Mouse (Mus musculus): Measurements from ENCODE around the gene Miox.

The Miox gene

DNA sequence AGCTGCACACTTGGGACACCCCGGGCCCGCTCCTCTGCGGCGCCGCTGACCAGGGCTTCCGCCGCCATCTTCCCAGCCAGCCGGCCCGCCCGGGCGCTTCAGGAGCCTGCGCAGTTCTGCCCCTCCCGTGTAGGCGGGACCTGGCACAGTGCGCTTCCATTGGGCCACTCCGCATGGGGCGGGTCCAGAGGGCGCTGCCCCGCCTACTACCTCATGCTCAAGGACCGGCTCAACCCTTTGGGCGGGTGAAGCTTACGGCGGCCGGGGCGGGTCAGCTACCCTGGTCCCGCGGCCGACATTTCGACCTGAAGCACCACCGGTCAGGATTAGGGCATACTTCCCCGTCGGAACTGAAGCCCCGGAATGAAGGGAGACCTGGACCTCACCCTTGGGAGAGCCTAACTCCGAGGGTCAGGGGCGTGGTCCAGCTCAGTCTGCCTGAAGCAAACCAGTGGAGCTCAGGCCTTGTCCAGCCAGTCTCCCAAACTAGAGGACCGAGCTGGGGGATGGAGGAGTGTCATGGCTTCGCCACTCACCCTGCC lies 18.9 kb upstream of the Miox start, which contains the start of gene Sbf1:
TSS of gene Sbf1 (minus strand) at position 122 of the 542 bp plus-strand sequence.
- in situ Hi-C loops (cut with MboI, MseI) = no loop called here

GRCm38 (mm10) chr15:89316146-89316545 lies 18.1 kb upstream of the Miox start:
- in situ Hi-C loops (cut with MboI, MseI) = no loop called here

- in situ Hi-C loops (cut with MboI, MseI) = loop anchor here in 1 of 2 experiments (10.0 kb wide), 1 partner anchor 886 kb away; no protein-coding TSS in a partner anchor
Observed at GRCm38 (mm10) chr15:89321264-89321663, 12.9 kb upstream of the Miox start.

DNA sequence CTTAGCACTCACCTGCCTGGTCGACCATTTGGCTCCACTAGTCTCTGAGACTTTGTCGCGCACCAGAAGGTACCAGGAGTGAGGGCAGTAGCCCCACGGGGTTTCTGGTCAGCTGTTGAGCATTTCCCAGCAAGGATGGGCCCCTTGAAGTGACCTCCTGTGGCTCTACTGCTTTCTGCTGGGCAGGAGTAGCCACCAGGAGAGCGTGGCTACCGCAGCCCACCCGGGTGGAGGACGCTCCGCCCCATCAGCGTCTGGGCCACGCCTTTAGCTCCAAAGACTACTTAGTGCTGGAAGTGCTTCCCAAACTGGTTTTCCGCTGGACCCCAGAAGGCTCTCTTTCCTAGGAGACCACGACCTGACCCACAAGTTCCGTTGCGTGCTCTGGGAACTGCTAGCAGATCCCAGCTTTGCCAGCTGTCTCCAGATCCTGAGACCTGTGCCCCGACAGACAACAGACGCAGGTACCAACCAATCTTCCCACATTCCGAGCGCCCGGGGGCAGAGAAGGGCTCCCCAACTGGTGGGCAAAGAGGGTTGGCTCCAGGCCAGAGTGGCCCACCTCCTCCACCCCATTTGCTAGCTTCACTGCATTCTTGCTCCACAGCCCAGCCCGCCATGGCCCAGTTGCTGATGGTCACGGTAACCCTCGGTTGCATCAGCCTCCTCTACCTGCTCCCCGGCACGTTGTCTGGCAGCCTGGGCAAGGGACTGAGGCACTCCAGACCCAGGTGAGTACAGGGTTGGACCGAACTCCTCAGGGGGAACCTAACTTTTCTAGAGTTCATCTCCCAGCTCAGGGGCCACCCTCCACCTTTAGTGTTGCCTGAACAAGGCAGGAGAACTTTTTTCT lies 11.3 kb upstream of the Miox start, which contains the start of gene Adm2:
TSS of gene Adm2 (plus strand) at position 51 of the 853 bp plus-strand sequence.
- in situ Hi-C loops (cut with MboI, MseI) = loop anchor here in 1 of 2 experiments (10.0 kb wide), 1 partner anchor 888 kb away; no protein-coding TSS in a partner anchor

DNA sequence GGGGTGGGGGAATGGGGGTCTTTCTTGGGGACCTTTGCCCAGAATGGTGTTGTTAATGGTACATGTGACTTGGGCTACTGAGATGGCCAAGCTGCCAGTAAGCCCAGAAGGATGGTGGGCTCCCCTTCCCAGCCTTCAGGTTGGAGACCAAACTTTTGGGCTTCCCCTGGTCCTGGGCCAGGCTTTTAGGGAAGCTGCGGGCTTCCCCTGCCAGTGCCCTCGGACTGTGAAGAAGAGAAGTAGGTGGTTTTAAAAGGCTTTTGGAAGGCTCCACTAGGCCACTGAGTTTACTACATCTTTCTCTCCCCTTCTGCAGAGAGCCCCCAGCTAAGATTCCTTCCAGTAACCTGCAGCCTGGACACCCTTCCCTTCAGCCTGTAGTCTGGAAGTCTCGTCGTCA lies 10.5 kb upstream of the Miox start:
- in situ Hi-C loops (cut with MboI, MseI) = loop anchor here in 1 of 2 experiments (10.0 kb wide), 1 partner anchor 889 kb away; no protein-coding TSS in a partner anchor

- in situ Hi-C loops (cut with MboI, MseI) = loop anchor here in 1 of 2 experiments (10.0 kb wide), 1 partner anchor 892 kb away; no protein-coding TSS in a partner anchor
Observed at GRCm38 (mm10) chr15:89326441-89326840, 7.8 kb upstream of the Miox start.

DNA sequence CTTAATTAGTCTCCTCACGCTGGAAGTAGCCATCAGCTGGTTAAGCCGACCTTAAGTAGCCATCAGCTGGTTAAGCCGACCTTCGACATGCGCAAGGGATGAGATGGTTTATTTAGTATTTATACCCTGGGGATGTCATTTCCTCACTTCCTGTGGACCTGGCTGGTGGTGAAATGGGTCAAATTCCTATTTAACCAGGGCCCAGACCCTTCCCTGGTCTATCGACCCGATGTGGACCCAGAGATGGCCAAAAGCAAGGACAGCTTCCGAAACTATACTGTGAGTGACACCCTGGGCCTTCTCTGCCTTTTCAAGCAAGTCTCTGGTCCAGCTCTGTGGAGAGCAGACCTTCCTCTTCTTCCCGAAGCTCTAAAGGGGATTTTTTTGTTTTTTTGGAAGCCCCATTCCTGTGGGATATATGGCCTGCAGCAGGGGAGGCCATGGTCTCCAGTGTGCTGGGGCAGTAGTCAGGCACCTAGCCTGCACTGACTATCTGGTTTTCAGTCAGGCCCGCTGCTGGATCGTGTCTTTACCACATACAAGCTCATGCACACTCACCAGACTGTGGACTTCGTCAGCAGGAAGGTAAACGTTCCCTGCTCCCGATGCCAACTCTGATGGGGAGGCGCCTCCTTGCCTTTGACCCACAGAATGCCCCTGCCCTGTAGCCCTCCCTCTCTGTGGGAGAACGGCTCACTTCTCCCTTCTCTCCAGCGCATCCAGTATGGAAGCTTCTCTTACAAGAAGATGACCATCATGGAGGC lies 758 bp downstream of the Miox start:
- in situ Hi-C loops (cut with MboI, MseI) = no loop called here

GRCm38 (mm10) chr15:89336422-89336821 lies 2.2 kb downstream of the Miox start:
- in situ Hi-C loops (cut with MboI, MseI) = no loop called here

GRCm38 (mm10) chr15:89339696-89340095 lies 5.5 kb downstream of the Miox start:
- in situ Hi-C loops (cut with MboI, MseI) = no loop called here

GRCm38 (mm10) chr15:89340136-89340535 lies 5.9 kb downstream of the Miox start:
- in situ Hi-C loops (cut with MboI, MseI) = no loop called here

- in situ Hi-C loops (cut with MboI, MseI) = no loop called here
Observed at GRCm38 (mm10) chr15:89341678-89342077, 7.5 kb downstream of the Miox start.

DNA sequence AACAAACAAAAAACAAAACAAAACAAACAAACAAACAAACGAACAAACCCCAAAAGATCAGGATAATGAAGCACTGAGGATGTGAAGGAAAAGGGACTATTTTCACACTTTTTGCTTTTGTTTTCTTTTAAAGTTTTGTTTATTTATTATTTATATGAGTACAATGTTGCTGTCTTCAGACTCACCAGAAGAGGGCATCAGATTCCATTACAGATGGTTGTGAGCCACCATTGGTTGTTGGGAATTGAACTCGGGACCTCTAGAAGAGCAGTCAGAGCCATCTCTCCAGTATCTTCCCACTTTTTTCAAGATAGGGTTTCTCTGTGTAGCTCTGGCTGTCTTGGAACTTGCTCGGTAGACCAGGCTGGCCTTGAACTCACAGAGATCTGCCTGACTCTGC lies 9.1 kb downstream of the Miox start:
- in situ Hi-C loops (cut with MboI, MseI) = no loop called here

GRCm38 (mm10) chr15:89350447-89350846 lies 16.2 kb downstream of the Miox start:
- in situ Hi-C loops (cut with MboI, MseI) = loop anchor here in 1 of 2 experiments (5.0 kb wide), 1 partner anchor 77 kb away; the partner anchor contains the start of genes C730034F03Rik, Chkb, Cpt1b and Gm44502

GRCm38 (mm10) chr15:89351302-89351701 lies 17.1 kb downstream of the Miox start:
- in situ Hi-C loops (cut with MboI, MseI) = loop anchor here in 1 of 2 experiments (5.0 kb wide), 1 partner anchor 76 kb away; the partner anchor contains the start of genes C730034F03Rik, Chkb, Cpt1b and Gm44502

- in situ Hi-C loops (cut with MboI, MseI) = loop anchor here in 1 of 2 experiments (5.0 kb wide), 1 partner anchor 75 kb away; the partner anchor contains the start of genes C730034F03Rik, Chkb, Cpt1b and Gm44502
Observed at GRCm38 (mm10) chr15:89352054-89352453, 17.9 kb downstream of the Miox start.

DNA sequence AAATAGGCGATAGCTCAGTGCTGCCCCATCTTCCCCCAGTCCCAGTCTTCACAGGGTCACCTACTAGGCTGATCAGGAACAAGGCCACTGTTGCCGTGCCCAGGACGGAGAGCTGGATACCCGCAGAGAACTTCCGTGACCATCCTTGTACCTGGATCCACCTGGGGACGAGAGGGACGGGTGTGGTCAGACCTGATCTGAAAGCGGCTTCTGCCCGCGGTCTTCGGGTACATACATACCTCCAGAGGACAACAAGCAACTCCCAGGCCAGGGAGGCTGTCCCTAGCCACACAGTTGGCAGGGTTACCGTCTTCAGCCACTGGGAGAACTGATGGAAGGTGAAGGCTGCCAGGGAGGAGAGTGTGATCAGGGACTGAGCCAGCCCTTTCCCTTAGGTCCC lies 18.6 kb downstream of the Miox start:
- in situ Hi-C loops (cut with MboI, MseI) = loop anchor here in 1 of 2 experiments (5.0 kb wide), 1 partner anchor 75 kb away; the partner anchor contains the start of genes C730034F03Rik, Chkb, Cpt1b and Gm44502

GRCm38 (mm10) chr15:89353837-89354236 lies 19.6 kb downstream of the Miox start:
- in situ Hi-C loops (cut with MboI, MseI) = loop anchor here in 1 of 2 experiments (5.0 kb wide), 1 partner anchor 73 kb away; the partner anchor contains the start of genes C730034F03Rik, Chkb, Cpt1b and Gm44502

GRCm38 (mm10) chr15:89354455-89354854 lies 20.3 kb downstream of the Miox start:
- in situ Hi-C loops (cut with MboI, MseI) = loop anchor here in 1 of 2 experiments (5.0 kb wide), 1 partner anchor 73 kb away; the partner anchor contains the start of genes C730034F03Rik, Chkb, Cpt1b and Gm44502

DNA sequence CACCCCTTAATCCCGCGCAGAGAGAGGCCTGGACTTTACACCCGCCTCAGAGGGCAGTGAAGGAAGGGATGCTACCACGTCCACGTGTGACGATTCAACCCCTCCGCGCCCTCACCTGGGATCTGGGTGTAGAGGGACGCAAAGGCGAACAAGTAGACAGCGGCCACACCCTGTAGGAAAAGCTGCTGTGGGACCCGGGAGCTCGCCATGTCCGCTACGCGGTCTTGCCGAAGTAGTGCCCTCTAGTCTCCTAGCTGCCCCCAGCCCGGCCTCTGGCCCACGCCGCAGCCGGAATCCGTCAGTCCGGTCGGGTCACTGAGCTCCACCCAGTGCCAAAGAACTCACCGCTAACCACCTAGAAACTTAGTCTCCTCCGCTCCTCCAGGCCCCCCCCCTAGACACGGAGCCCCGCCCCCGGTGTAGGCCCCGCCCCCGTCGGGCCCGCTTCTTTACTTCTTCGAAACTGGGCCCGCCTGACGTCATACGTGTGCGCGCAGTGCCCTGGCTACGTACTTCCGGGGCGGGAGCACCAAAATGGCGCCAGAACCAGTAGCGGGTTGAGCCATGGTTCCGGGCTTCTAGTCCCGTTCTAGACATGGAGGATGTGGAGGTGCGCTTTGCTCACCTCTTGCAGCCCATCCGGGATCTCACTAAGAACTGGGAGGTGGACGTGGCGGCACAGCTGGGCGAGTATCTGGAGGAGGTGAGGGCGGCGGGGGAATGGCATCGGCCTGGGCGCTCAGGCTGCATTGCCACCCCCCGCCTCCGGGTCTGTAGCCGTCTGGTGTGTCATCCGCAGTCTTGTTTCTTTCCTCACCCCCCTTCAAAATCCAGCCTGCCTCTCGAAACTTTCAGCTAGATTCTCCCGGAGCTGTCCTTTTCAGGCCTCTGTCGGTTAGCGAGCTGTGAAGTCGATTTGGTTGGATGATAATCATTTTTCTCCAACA lies 21.3 kb downstream of the Miox start, which contains the start of the genes Lmf2 and Ncaph2:
TSS of gene Lmf2 (minus strand) at position 419 of the 947 bp plus-strand sequence.
TSS of gene Ncaph2 (plus strand) at position 479 of the 947 bp plus-strand sequence.
- in situ Hi-C loops (cut with MboI, MseI) = no loop called here

- in situ Hi-C loops (cut with MboI, MseI) = no loop called here
Observed at GRCm38 (mm10) chr15:89356372-89356771, 22.2 kb downstream of the Miox start.

All from T-helper 17 cell (primary cell).